Mouse (Mus musculus): Measurements from ENCODE around the gene Tmem182. TPM values are rescaled to one million over a fixed set of nuclear protein-coding genes. Genes with fewer than 3 reads are reported as not detected.

Tmem182 gene
- polyA plus RNA-seq, 1 experiment from 2014 or later, result 0.06 TPM

- ATAC-seq (ENCODE audit: low read depth), result no peak
- Histone ChIP-seq H3K36me3 (no peaks in the 10 kb centered on the region), H3K9ac (no peak overlapping the region), H3K4me2 (no peak overlapping the region), H3K4me3 (replicated peaks) (no peak overlapping the region), H3K27me3 (no peaks in the 10 kb centered on the region), H3K9me3 (replicated peaks) (no peaks in the 10 kb centered on the region), H3K27ac (no peak overlapping the region), H3K4me1 (replicated peaks) (no peaks in the 10 kb centered on the region)
- no peak for DNase-seq
Observed at GRCm38 (mm10) chr1:40903712-40904111, 98.3 kb downstream of the Tmem182 start.

Other genes with a start within 250 kb of the Tmem182 start
- gene Slc9a4, start 225.5 kb upstream of the Tmem182 start, polyA plus RNA-seq (2015; fragmentation: Nextera tagmentation; extraction: Ambion mirVana), result not detected in 2 replicates
- not detected in 2 replicates for gene Slc9a2, start 125.0 kb upstream of the Tmem182 start, polyA plus RNA-seq (2015; fragmentation: Nextera tagmentation; extraction: Ambion mirVana)
- gene Mfsd9, start 14.9 kb upstream of the Tmem182 start, polyA plus RNA-seq (2015; fragmentation: Nextera tagmentation; extraction: Ambion mirVana), result 0.82 and 0.83 TPM in 2 replicates

Measured in liver, embryonic 13.5 days (tissue).